Mouse (Mus musculus) T-cell, adult 2 months (primary cell): ENCODE measurements at regions not wholly inside any gene's neighbourhood (a gene's known extent, or its start where the extent isn't known, plus 50 kb on each side); places are given as distances from the start of the nearest gene placed in this dataset.
"Not testable (repeated sequence)": the region's sequence is repeated elsewhere in the genome, so short reads cannot be mapped to it uniquely, and the experiment has no call there.

ENCODE experiments used
- DNase-seq: peaks from one replicate; pipeline ENCODE4 v3.0.0; 2022; ENCODE audit warnings: low spot score

DNA sequence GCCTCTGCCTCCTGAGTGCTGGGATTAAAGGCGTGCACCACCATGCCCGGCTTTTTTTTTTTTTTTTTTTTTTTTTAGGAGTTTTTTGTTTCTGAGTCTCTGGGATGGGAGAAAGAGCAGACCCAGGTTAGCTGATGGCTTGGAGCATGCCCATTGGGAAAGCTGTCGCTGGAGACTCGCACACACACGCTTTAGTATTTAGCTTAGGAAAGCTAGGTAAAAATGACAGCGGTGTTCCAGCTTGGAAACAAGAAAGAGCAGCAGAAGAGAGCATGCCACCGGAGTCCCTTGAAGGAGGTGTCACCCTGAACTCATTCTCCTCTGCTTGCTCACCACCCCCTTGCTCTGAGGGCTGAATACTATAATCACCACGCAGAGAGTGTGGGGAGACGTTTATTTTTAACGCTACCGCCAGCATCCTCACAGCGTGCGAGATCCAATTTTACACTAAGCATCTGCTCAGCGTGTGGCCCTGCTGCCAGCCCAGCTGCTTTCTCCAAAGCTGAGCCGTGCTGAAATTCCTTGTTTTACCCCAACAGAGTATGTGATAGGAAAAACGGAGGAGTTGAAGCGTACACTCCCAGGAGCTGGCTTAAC, 95.9 kb upstream of the Map3k1 start:
- DNase-seq: no peak

DNA sequence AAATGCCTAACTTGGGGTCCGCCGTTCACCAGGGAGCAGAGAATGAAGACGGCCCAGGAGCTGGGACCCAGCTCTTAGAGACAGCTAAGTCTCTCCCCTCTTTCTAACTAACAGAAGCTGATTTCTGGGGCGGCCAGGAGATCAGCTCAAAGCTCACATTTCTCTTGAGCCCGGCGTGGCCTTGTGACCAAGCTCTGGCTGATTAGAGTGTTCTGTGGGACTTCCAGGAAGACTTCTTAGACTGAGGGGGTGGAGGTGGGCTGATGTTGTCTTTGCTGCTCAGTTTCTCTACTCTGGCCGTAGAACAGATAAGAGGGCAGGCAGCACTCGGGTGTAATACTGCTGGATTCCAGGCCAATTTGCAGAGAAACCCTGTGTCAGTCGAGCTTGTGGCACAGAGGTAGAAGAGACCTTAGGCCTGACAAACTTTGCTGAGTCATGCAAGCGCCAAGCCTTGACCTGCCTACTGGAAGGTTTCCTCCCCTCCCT, 96.5 kb upstream of the Map3k1 start:
- DNase-seq: no peak

DNA sequence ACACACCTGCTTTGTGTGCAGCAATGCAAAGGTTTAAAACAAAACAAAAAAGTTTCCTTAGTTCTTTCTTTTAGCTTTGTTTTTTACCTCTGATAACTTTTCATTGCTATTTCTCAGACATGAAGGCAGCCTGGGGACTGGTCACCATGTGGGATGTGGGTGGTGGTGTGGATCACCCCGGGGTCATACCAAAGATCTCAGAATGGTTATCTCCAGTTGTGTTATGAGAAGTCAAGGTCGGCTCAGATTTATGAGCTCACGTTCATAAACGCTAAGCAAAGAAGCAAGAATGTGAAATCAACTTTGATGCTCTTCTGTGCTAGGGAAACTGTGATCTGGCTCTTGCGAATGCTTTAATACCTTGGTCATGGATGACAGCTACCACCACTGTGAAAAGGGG, 102.3 kb upstream of the Map3k1 start:
- DNase-seq: no peak

DNA sequence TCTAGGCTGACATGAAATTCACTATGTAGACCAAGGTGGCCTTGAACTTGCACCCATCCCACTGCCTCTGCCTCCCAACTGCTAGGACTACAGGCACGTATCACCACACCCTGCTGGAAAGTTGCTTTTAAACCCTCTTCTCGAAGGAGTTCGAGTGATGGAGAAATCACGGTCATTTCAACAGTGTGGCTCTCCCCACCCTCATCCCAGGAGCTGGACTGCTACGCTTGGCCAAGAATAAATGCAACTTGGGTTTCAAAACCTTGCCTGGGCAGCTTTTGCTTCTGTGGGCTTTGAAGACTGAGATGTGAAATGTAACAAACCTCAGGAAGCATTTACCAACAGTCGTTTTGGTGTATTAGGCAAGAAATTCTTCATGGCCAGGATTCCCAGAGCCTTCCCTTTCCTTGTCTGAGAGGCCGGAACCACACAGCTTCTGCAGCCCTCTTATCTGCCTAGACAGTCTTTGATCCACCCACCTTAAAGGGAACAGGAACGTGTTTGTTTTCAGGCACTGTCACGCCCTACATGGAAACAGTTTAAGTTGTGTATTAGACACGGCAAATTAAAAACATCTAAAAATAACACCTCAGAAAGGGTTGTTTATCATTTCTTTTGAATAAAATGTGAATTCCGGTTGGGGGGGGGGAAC, 103.0 kb upstream of the Map3k1 start:
- DNase-seq: no peak

DNA sequence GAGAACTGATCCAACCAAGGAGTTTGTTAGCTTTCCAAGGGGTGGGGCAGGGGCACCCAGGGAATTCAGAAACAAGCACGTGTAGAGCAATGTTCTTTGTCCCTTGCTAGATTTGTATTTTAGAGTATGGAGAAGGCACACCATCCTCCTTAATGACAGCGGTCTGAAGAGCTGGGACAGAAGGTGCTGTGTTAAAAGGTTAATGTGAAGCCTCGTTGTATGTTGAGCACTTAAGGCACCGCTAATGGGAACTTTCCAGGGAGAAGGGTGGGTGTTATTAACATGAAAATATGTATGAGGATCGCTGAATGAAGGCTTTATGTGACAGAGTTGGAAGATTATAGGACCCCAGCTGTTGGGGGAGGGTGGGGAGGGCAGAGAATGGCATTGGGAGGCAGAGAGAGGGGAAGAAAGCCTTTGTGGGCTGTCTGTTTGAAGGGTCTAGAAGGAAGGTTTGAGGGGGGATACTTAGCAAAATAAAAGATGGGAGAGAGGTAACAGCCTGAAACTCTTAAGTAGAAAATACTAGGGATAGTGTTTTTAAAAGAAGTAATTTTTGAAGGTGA, 105.6 kb upstream of the Map3k1 start:
- DNase-seq: no peak

DNA sequence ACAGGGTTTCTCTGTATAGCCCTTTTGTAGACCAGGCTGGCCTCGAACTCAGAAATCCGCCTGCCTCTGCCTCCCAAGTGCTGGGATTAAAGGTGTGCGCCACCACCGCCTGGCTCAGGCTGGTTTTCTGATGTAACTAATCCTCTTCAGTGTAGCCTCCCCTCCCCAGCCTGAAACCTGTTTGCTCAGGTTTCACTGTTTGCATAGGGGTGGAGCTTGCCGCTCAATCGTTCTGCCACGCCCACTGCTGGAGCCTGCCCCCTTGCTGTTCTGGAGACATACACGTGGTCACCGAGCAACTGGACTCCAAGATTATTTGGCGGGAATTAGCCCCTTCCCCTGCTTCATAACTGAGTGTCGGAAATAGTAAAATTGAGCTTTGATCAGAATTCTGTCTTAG, 110.6 kb upstream of the Map3k1 start:
- not testable (repeated sequence) for DNase-seq

DNA sequence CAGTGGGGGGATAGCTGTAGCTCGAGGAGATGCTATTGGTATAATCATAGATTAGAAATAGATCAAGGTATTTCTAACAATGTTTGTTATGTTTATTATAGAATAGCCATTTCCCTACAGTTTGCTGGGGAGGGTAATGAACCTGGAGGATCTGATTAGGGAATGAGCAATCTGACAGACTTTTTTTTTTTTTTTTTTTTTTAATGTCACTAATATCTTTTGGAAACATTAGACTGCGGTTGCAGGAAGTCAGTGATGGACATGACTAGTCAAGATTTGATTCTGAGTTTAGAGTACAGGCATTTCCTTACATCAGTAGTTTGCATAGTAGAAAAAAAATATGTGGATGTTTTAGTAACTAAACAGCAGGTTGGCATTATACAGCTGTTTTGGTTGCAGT, 111.7 kb upstream of the Map3k1 start:
- no peak for DNase-seq

DNA sequence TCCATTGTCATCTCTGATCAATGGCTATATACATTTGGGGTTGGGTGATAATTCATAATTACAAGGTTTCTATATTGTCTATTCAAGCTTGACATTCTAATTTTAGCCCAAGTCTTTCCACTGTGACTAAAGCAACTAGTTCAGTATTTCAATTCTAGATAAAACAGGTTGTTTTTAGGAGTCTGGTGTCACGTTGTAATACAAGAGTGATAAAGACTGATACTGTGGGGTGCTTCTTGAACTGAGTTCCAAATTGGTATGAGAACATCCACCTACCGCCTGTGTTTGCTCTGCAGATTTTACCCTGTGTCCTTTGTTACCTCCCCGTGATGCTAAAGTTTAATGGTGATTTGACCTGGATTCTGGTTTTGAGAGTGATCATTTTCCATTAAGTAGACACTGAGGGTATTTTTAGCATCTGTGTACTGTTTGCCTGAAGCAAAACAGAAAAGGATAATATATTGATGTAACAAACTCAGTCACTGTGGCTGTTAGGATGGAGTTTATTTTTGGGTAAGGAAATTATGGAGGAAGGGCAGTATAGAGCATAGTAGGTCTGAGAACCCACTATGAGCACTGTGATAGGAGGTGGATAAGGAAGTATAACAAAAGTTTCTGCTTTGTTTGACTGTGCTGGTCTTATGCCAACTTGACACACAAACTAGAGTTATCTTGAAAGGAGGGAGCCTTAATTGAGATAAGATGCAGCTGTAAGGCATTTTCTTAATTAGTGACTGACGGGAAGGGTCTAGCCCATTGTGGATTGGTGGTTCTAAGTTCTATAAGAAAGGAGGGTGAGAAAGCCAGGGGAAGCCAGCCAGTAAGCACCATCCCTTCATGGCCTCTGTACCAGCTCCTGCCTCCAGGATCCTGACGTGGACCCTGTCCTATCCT, 112.6 kb upstream of the Map3k1 start:
- no peak for DNase-seq

DNA sequence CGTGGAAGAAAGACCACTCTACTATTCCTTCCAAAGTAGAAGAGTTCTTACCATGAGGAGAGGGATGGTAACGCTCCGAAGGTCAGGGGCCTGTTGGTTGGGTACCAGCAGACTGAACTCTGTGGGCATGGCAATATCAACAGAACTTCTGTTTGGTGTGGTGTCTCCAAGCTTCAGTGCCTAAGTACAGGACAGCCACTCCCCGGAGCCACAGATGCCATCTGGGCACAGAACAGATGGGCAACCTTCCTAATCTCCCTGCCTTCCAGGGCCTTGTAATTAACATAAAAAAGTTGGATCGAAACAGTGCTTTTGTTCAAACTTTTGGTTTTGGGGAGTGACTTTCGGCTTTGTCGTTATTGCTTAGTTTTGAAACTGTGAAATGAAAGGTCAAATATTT, 116.6 kb upstream of the Map3k1 start:
- DNase-seq: no peak

DNA sequence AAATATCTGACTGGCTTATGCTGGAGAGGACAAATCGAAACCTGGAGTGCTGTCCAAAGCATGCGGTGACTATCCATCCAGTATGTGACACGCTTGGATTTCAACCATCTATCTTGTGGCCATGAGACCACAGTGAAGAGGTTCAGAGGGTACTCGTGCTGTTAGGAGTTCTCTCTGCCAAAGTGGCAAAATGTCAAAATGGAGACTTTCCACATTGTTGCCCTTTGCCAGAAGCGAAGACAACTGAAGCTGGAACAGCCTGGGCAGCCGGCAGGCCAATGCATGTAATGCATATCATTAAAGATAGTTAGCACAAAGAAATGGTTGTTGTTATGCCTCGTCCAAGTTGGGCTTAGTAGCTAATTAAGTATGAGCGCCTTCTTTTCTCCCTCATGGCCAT, 118.0 kb upstream of the Map3k1 start:
- DNase-seq: no peak

DNA sequence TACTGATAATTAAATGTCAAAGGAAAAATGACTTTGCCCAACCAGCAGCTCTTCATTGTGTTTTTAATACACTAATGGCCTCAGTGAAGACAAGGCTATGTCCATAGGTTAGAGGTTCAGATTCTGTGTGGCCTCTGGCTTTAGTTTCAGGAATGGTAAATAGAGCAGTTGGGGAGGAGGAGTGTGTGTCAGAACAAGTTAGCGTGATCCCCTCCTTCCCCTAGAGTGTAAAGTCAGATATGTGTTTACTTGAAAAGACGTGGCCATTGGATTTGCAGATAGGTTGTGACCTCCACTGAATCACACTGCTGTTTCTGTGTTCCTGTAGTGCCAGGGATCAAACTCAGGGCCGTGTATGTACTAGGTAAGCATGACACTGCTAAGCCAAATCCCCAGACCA, 118.7 kb upstream of the Map3k1 start:
- no peak for DNase-seq

DNA sequence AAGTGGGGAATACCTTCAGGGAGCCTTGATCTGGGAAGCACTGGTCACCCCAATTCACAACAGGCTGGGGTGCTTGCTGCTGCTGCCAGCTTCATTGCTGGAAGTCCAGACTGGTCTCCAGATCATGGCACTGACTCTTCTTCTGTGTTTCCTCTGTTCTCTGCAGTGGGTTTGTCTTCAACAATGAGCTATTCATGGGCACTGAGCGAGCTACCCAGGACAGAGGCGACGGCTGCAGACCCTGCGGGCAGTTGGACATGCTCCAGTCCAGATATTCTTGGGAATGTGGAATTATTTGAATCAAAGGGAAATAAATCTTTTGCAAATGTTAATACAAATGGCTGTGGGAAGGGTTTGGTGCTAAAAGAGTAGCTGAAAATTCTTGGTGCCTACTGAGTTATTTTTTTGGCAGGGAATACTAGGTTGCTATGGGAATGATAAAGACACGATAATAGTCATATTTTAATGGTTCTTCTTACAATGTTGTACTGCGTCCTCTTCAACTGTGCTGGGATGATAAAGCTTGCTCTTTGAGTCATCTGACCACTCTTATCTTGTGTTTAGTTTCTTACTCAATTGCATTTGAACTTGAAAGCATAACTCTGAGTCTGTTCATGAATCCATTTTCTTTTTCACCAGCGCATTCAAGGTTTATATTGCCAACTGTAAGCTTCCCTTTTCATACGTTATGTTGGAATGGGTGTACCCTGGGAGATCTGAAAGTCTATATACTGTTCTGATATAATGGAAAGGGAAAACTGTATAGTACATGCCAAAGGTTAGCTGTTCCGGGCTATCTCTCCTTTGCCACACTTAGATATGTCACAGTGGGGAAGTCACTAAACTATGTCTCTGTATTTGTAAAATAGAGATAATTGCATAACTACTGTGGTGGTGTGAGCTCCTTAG, 120.1 kb upstream of the Map3k1 start:
- no peak for DNase-seq

DNA sequence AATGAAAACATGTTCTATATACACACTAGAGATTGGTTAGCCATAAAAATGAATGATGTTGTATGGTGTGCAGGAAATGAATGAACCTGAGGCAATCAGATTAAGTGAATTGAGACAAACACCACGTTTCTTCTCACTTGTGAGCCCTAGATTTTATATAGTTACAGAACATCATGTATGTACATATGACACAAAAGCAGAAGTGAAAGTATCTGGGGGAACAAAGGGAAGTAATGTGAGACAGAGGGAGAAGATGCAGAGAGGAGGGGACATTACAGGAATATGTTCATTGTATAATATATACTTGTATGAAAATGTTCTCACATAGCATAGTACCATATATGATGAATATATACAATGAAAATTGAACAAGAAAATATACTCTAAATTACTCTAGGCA, 121.1 kb upstream of the Map3k1 start:
- DNase-seq: no peak

DNA sequence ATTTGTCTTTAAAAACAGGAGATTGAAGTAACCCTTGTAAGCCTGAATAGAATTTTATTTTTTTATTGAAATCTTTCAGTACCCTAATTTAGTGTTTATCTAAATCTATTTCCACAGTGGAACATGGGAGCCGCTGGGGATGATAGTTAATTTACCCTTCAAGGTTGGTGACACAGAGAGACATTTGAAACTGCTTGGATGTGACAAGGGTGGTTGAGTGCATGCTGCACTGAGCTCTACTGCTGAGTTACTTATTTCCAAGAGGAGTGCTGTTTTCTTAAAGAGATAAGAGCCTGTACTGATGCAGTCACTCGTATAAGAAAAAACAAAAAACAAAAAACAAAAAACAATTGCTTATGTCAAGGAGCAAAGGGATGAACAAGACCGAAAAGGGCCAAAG, 123.7 kb upstream of the Map3k1 start:
- no peak for DNase-seq

DNA sequence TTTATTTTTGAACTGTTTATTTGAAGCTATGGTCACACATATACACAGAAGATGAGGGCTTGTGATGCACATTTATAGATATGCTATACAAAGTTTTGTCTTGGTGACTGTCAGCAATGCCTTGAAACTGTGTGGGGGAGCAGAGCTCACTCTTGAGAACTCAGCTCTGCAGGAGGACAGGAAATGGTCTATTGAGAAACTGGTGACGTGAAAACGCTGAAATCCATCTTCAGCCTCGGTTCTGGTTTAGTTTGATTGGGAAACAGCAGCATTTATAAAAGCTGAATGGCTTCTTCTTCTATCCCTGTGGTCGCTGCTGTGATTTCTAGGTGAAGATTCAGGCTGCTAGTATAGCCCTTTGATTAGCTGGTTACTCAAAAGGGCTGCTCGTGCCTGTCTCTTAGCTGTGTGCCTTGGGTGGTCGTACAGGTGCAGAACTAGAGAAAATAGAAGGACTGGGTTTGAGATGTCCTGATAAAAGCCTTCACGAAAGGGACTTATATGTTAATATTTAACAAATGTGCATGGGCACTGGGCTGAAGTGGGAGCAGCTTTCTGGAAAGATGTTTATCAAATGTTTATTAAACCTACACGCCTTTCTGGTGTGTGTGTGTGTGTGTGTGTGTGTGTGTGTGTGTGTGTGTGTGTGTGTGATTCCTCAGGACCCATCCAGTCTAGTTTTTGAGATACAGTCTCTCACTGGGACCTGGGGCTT, 124.9 kb upstream of the Map3k1 start:
- peak; percentile 5 for DNase-seq

DNA sequence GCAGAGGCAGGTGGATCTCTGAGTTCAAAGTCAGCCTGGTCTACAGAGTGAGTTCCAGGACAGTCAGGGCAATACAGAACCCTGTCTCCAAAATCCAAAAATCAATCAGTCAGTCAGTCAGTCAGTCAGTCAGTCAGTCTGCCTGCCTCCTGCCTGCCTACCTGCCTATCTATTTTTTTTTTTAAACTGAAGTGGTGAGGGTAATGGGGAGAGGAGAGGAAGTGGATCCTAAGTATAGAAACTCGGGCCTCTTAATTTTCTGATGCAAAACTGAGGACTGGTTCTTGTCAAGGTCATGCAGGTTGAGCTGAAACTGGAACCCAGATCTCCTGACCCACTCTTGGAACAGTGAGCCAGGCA, 126.9 kb upstream of the Map3k1 start:
- DNase-seq: no peak

DNA sequence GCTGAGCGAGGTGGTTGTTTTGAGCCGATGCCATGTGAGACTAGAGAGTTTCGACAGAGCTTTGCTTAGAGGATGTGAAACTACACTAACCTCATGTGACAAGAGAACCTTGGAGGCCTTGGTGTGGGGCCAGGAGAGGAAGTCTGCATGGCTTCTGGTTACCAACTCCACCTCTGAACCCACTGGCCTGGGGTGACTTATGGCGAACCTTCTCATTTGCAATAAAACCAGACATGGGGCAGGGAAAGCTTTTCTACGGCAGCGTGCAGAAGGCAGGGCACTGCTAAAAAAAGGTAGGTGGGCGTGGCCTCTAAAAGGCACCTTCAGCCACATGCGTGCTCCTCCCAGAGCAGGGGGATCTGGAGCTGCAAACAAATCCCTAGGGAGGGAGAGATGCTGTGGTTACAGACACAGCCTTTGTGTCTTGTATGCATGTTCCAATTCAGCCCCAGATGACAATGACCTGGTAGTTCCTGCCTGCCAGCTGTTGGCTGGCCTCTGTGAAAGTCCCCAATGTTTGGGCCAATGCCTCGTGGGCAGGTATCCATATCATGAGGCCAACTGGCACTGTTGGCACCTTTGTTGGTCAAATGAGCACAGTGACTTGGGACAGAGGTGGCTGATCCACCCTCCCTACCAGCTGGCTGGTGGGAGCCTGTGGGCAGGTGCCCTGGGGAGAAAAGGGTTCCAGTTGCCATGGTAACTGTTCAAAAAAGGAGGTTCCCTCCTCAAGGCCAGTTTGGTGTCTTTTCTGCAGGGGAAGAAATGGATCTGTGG, 127.5 kb upstream of the Map3k1 start:
- DNase-seq: peak; percentile 63

DNA sequence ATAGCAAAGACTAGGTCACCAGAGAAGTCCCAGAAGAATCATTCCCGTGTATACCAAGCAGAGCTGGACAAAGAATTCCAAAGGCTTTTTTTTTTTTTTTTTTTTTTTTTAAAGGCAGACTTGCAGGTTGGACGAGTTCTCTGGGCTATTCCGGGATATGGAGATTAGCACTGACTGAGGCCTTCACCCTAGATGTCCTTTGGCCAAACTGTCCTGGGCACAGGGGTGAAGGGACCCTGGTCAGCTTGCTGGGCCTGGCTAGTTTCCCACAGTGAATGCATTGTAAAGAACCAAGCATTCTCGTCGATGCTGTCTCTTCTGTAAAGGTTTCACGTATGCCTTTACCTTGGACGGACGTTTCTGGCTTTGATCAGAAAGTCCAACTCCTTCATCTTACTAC, 128.2 kb upstream of the Map3k1 start:
- no peak for DNase-seq

DNA sequence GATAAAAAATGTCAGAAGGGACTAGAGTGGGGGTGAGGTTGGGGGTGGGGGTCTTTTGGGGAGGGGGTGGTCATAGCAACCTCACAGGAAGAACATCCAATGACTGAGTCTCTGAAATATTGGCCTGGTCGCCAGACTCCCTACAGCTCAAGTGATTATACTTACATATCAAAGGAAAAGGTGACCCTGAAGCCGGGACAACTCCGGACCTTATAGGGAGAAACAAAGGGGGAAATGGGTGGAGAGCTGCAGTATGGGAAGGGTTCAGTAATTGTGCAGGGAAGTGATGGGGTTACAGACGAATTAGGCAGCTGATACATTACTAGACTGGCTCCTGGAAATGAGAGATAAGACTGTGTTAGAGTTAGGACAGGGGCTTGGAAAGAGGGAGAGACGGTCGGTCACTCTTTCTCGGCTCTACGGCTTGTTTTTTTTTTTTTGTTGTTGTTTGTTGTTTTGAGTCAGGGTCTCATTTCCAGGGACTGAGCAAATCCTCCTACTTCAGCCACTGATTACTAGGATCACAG, 130.2 kb upstream of the Map3k1 start:
- DNase-seq: no peak

DNA sequence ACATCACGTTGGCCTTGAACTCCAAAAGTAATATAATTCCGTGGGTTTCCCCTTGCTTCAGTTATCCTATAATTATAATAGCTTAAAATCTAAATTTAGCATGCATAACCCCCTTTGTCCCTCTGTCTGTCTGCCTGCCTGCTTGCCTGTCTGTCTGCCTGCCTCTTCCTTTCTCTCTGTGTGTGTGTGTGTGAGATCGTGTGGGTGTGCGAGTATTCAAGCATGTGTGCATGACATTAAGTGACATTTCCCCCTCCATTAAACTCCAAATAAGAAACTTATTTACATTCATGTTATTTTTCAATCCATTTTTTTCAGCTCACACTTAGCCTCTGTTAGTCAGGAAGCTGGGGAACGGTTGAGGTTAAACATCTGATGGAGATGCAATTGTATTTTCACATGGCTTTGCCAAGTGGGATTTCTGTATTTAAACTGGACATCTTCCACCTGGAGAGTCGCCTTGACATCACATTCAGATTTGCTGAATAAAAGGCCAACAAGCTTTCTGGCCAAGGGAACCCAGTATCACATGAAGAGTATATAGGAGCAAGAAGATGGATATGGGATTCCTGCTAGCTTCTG, 130.8 kb upstream of the Map3k1 start:
- DNase-seq: no peak
